Mouse (Mus musculus): ENCODE data around the gene Srsf10. TPM values are rescaled to one million over a fixed set of nuclear protein-coding genes. Genes with fewer than 3 reads are reported as not detected.

Srsf10 gene
- polyA plus RNA-seq, 1 experiment, result 37.2 TPM

- no peaks in the 10 kb centered on the region for H3K36me3 ChIP-seq (ENCODE audit: control insufficient read depth, insufficient read depth)
- no peaks in the 10 kb centered on the region for H3K79me3 ChIP-seq (ENCODE audit: low read depth)
- H3K4me3 ChIP-seq (ENCODE audit: insufficient read depth, poor library complexity, severe bottlenecking), result no peak overlapping the region
- TF ChIP-seq USF1 (IDR thresholded peaks at IDR 0.05; ENCODE audit: low read depth) (no peak), CEBPB (IDR thresholded peaks at IDR 0.05; ENCODE audit: low read depth) (no peak), MAX (IDR thresholded peaks at IDR 0.05) (no peak), CTCF (IDR thresholded peaks at IDR 0.05; ENCODE audit: control insufficient read depth, insufficient read depth, insufficient read length) (no peak), MYOG (IDR thresholded peaks at IDR 0.05; ENCODE audit: control insufficient read depth, extremely low read depth, insufficient read length) (no peak), FOSL1 (IDR thresholded peaks at IDR 0.05; ENCODE audit: insufficient read depth, low read length, poor library complexity, severe bottlenecking) (no peak), MYOD1 (IDR thresholded peaks at IDR 0.05; ENCODE audit: control insufficient read depth, insufficient read length, low read depth) (no peak)
- H3K79me2 ChIP-seq (ENCODE audit: control insufficient read depth, insufficient read depth), result no peaks in the 10 kb centered on the region
- H3K27me3 ChIP-seq (ENCODE audit: control insufficient read depth, insufficient read depth, insufficient read length), result peaks cover 9% of the 10 kb centered on the region
- H3ac ChIP-seq (ENCODE audit: control insufficient read depth, insufficient read length, low read depth), result no peak overlapping the region
These were observed 27.9 kb downstream of the Srsf10 start for GRCm38 (mm10) chr4:135883401-135883851.

GRCm38 (mm10) chr4:135883881-135884516 is 28.5 kb downstream of the Srsf10 start:
- TF ChIP-seq CEBPB (IDR thresholded peaks at IDR 0.05; ENCODE audit: low read depth), result no peak
- Histone ChIP-seq H3K36me3 (ENCODE audit: control insufficient read depth, insufficient read depth) (no peaks in the 10 kb centered on the region), H3K79me2 (ENCODE audit: control insufficient read depth, insufficient read depth) (no peaks in the 10 kb centered on the region), H3K4me3 (ENCODE audit: insufficient read depth, poor library complexity, severe bottlenecking) (no peak overlapping the region), H3K79me3 (ENCODE audit: low read depth) (no peaks in the 10 kb centered on the region), H3K27me3 (ENCODE audit: control insufficient read depth, insufficient read depth, insufficient read length) (peaks cover 9% of the 10 kb centered on the region), H3ac (ENCODE audit: control insufficient read depth, insufficient read length, low read depth) (no peak overlapping the region)

- Histone ChIP-seq H3ac (ENCODE audit: control insufficient read depth, insufficient read length, low read depth) (no peak overlapping the region), H3K36me3 (ENCODE audit: control insufficient read depth, insufficient read depth) (no peaks in the 10 kb centered on the region), H3K4me3 (ENCODE audit: insufficient read depth, poor library complexity, severe bottlenecking) (no peak overlapping the region), H3K79me2 (ENCODE audit: control insufficient read depth, insufficient read depth) (no peaks in the 10 kb centered on the region), H3K79me3 (ENCODE audit: low read depth) (no peaks in the 10 kb centered on the region), H3K27me3 (ENCODE audit: control insufficient read depth, insufficient read depth, insufficient read length) (peaks cover 9% of the 10 kb centered on the region)
- TF ChIP-seq CTCF (IDR thresholded peaks at IDR 0.05; ENCODE audit: control insufficient read depth, insufficient read depth, insufficient read length) (no peak), MYOD1 (IDR thresholded peaks at IDR 0.05; ENCODE audit: control insufficient read depth, insufficient read length, low read depth) (no peak), MAX (IDR thresholded peaks at IDR 0.05) (no peak), MYOG (IDR thresholded peaks at IDR 0.05; ENCODE audit: control insufficient read depth, extremely low read depth, insufficient read length) (no peak), FOSL1 (IDR thresholded peaks at IDR 0.05; ENCODE audit: insufficient read depth, low read length, poor library complexity, severe bottlenecking) (no peak), CEBPB (IDR thresholded peaks at IDR 0.05; ENCODE audit: low read depth) (no peak), USF1 (IDR thresholded peaks at IDR 0.05; ENCODE audit: low read depth) (no peak)
These were observed 29.0 kb downstream of the Srsf10 start for GRCm38 (mm10) chr4:135884531-135884930.

- H3K79me3 ChIP-seq (ENCODE audit: low read depth), result no peaks in the 10 kb centered on the region
- H3ac ChIP-seq (ENCODE audit: control insufficient read depth, insufficient read length, low read depth), result no peak overlapping the region
- no peaks in the 10 kb centered on the region for H3K79me2 ChIP-seq (ENCODE audit: control insufficient read depth, insufficient read depth)
- no peaks in the 10 kb centered on the region for H3K36me3 ChIP-seq (ENCODE audit: control insufficient read depth, insufficient read depth)
- no peak for TF ChIP-seq USF1 (IDR thresholded peaks at IDR 0.05; ENCODE audit: low read depth)
- TF ChIP-seq FOSL1 (IDR thresholded peaks at IDR 0.05; ENCODE audit: insufficient read depth, low read length, poor library complexity, severe bottlenecking), result no peak
- no peak for TF ChIP-seq CTCF (IDR thresholded peaks at IDR 0.05; ENCODE audit: control insufficient read depth, insufficient read depth, insufficient read length)
- TF ChIP-seq MAX (IDR thresholded peaks at IDR 0.05), result no peak
- no peak for TF ChIP-seq MYOD1 (IDR thresholded peaks at IDR 0.05; ENCODE audit: control insufficient read depth, insufficient read length, low read depth)
- TF ChIP-seq CEBPB (IDR thresholded peaks at IDR 0.05; ENCODE audit: low read depth), result no peak
- no peak overlapping the region for H3K4me3 ChIP-seq (ENCODE audit: insufficient read depth, poor library complexity, severe bottlenecking)
- peaks cover 9% of the 10 kb centered on the region for H3K27me3 ChIP-seq (ENCODE audit: control insufficient read depth, insufficient read depth, insufficient read length)
These were observed 30.1 kb downstream of the Srsf10 start for GRCm38 (mm10) chr4:135885676-135886075.

GRCm38 (mm10) chr4:135886184-135886583 is 30.6 kb downstream of the Srsf10 start:
- Histone ChIP-seq H3K36me3 (ENCODE audit: control insufficient read depth, insufficient read depth) (no peaks in the 10 kb centered on the region), H3K79me3 (ENCODE audit: low read depth) (no peaks in the 10 kb centered on the region), H3K27me3 (ENCODE audit: control insufficient read depth, insufficient read depth, insufficient read length) (peaks cover 9% of the 10 kb centered on the region), H3ac (ENCODE audit: control insufficient read depth, insufficient read length, low read depth) (no peak overlapping the region), H3K4me3 (ENCODE audit: insufficient read depth, poor library complexity, severe bottlenecking) (no peak overlapping the region), H3K79me2 (ENCODE audit: control insufficient read depth, insufficient read depth) (no peaks in the 10 kb centered on the region)
- TF ChIP-seq MAX (IDR thresholded peaks at IDR 0.05), result no peak
- TF ChIP-seq USF1 (IDR thresholded peaks at IDR 0.05; ENCODE audit: low read depth), result no peak
- no peak for TF ChIP-seq CTCF (IDR thresholded peaks at IDR 0.05; ENCODE audit: control insufficient read depth, insufficient read depth, insufficient read length)
- no peak for TF ChIP-seq MYOD1 (IDR thresholded peaks at IDR 0.05; ENCODE audit: control insufficient read depth, insufficient read length, low read depth)
- no peak for TF ChIP-seq CEBPB (IDR thresholded peaks at IDR 0.05; ENCODE audit: low read depth)
- no peak for TF ChIP-seq FOSL1 (IDR thresholded peaks at IDR 0.05; ENCODE audit: insufficient read depth, low read length, poor library complexity, severe bottlenecking)

GRCm38 (mm10) chr4:135888448-135889057 is 33.0 kb downstream of the Srsf10 start:
- no peaks in the 10 kb centered on the region for H3K27me3 ChIP-seq (ENCODE audit: control insufficient read depth, insufficient read depth, insufficient read length)
- no peak overlapping the region for H3K4me3 ChIP-seq (ENCODE audit: insufficient read depth, poor library complexity, severe bottlenecking)
- H3K79me2 ChIP-seq (ENCODE audit: control insufficient read depth, insufficient read depth), result no peaks in the 10 kb centered on the region
- no peaks in the 10 kb centered on the region for H3K36me3 ChIP-seq (ENCODE audit: control insufficient read depth, insufficient read depth)
- TF ChIP-seq USF1 (IDR thresholded peaks at IDR 0.05; ENCODE audit: low read depth) (no peak), MYOG (IDR thresholded peaks at IDR 0.05; ENCODE audit: control insufficient read depth, extremely low read depth, insufficient read length) (no peak)
- no peaks in the 10 kb centered on the region for H3K79me3 ChIP-seq (ENCODE audit: low read depth)
- no peak overlapping the region for H3ac ChIP-seq (ENCODE audit: control insufficient read depth, insufficient read length, low read depth)

All from C2C12 (cell line).